Mouse (Mus musculus) myocyte (in vitro differentiated cells): ENCODE data around the gene Gigyf1.

Experiments used
- POLR2A ChIP-seq: IDR thresholded peaks from one replicate; pipeline ENCODE4 v1.6.1; 2011; ENCODE audit warnings: low read depth, mild to moderate bottlenecking, control low read depth, moderate library complexity; ENCODE audit not compliant: insufficient read length
- REST ChIP-seq: IDR thresholded peaks from one replicate; pipeline ENCODE4 v1.6.1; 2011; ENCODE audit warnings: mild to moderate bottlenecking, control low read depth, moderate library complexity; ENCODE audit not compliant: insufficient read depth, insufficient read length
- USF1 ChIP-seq: IDR thresholded peaks from one replicate; pipeline ENCODE4 v1.6.1; 2011; ENCODE audit warnings: low read depth, mild to moderate bottlenecking, control low read depth, moderate library complexity

- TF ChIP-seq POLR2A (no peak), REST (no peak), USF1 (no peak)
Observed at GRCm38 (mm10) chr5:137540991-137541390, 22.6 kb downstream of the Gigyf1 start.
